Mouse (Mus musculus): ENCODE results near the gene Itga2.

The Itga2 gene

GRCm38 (mm10) chr13:114891655-114892054, 40.2 kb downstream of the Itga2 start:
- in situ Hi-C loops (cut with MboI; ENCODE audit: low pct_unique_long_range_greater_than_20kb in 1 of 2, low sequenced_read_pairs in 2 of 2, unreplicated experiment in 1 of 2), result no loop called here

DNA sequence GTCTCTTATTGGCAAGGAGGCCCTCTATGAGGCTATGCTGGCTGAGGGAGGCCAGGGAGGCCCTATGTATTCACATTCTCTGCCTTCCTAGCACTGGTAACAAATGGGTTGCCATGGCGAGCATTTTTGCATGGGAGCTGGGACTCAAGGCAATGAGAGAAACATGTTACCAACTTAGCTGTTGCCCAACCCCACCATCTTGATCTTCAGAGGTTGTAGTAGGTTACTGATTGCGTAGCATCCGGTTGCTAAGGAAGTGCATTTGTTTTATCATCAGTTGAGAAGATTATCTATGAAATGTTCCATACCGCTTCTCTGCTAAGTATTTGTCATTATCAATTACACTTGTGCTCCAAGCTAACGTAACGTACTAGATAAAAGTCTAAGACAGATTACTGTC, 44.2 kb downstream of the Itga2 start:
- in situ Hi-C loops (cut with MboI; ENCODE audit: low pct_unique_long_range_greater_than_20kb in 1 of 2, low sequenced_read_pairs in 2 of 2, unreplicated experiment in 1 of 2), result no loop called here

GRCm38 (mm10) chr13:114887293-114887692, 44.6 kb downstream of the Itga2 start:
- in situ Hi-C loops (cut with MboI; ENCODE audit: low pct_unique_long_range_greater_than_20kb in 1 of 2, low sequenced_read_pairs in 2 of 2, unreplicated experiment in 1 of 2), result no loop called here

GRCm38 (mm10) chr13:114885171-114885570, 46.7 kb downstream of the Itga2 start:
- in situ Hi-C loops (cut with MboI; ENCODE audit: low pct_unique_long_range_greater_than_20kb in 1 of 2, low sequenced_read_pairs in 2 of 2, unreplicated experiment in 1 of 2), result no loop called here

DNA sequence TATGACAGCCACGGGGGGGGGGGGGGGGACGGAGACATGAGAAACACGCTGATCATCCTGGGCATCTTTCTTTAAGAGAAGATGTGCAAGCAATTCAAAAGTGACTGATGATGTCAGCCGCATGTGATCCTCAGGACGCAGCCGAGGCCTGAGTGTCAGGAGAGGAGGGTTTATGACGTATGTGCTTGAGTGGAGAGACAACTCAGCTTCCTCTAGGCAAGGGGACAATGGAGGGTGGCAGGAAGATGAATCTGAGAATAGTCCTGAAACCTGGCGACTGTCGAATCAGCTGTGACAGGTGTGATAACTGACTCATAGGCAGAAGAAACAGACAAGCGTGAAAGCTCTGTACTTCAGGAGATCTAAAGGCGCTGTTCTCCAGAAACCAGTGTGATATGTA, 53.2 kb downstream of the Itga2 start:
- in situ Hi-C loops (cut with MboI; ENCODE audit: low pct_unique_long_range_greater_than_20kb in 1 of 2, low sequenced_read_pairs in 2 of 2, unreplicated experiment in 1 of 2), result no loop called here

DNA sequence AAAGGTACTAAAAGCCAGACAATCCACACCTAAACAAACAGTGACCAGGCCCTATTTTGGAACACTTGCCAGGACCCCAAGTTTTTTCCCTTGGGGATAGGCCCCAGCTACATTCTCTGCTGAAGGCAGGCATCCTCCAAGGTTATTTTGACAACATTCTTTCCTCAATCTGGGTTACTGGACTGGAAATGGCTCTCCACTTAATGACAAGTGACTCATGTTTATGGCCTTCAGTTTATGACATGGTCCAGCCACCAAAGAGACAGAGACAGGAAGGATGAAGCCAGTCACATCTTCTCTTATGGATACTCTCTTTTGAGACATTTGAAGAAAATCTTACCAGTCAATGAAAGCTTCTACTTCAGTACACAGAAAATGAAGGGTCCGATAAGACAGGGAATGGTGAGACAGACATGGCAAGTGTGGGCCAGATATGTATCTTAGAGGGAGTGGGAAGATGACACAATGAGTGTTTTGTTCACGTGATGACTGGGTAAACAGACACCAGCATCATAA, 55.8 kb downstream of the Itga2 start:
- in situ Hi-C loops (cut with MboI; ENCODE audit: low pct_unique_long_range_greater_than_20kb in 1 of 2, low sequenced_read_pairs in 2 of 2, unreplicated experiment in 1 of 2), result no loop called here

DNA sequence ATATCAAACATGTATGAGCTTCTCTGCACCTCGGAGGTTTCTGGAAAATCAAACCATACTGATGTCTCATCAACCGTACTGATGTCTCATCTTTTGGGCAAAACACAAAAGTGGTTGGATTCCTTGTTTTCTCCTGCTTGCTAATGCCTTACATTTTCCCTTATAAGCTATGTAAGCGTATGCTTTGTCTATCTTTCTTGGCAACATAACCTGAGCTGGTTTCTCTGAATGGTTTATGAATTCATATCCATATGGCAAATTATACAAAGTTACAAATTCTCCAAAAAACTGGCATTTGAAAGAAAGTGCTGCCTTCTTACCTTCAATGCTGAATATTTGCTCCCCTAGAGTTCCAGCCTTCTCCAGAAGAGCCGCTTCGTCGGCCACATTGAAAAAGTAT, 57.2 kb downstream of the Itga2 start:
- in situ Hi-C loops (cut with MboI; ENCODE audit: low pct_unique_long_range_greater_than_20kb in 1 of 2, low sequenced_read_pairs in 2 of 2, unreplicated experiment in 1 of 2), result no loop called here

GRCm38 (mm10) chr13:114857525-114857924, 74.4 kb downstream of the Itga2 start:
- in situ Hi-C loops (cut with MboI; ENCODE audit: low pct_unique_long_range_greater_than_20kb in 1 of 2, low sequenced_read_pairs in 2 of 2, unreplicated experiment in 1 of 2), result no loop called here

DNA sequence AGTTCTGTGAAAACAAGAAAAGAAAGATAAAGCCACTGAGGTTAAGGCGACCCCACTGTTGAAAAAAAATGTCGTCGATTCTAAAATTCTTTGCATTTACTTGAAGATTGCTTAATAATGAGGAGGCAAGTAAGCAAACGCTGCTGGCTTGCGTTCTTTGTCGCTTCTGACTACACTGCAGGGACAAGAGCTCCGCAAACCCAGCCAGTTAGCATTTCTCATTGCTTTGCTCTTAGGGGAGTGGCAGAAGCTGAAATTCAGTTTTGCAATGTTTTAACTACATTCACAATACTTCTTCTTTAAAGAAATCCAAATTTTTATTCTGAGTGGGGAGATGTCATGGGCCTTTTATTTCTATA, 75.7 kb downstream of the Itga2 start:
- in situ Hi-C loops (cut with MboI; ENCODE audit: low pct_unique_long_range_greater_than_20kb in 1 of 2, low sequenced_read_pairs in 2 of 2, unreplicated experiment in 1 of 2), result no loop called here

- in situ Hi-C loops (cut with MboI; ENCODE audit: low pct_unique_long_range_greater_than_20kb in 1 of 2, low sequenced_read_pairs in 2 of 2, unreplicated experiment in 1 of 2), result no loop called here
Measured at GRCm38 (mm10) chr13:114855573-114856268, 76.2 kb downstream of the Itga2 start.

DNA sequence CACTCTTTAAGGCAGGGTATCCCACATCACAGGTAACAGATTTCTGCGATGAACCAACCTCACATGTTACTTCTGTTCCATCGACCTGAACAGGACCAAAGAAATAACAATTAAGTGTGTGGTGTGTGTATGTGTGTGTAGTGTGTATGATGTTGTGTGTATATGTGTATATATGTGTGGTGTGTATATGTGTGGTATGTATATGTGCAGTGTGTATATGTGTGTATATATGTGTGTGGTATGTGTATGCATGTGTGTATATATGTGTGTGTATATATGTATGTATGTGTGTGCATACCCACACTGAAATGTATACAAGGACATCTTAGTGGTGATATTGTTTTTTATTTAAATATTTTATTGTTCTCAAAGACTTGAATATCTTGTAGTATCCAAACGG, 77.5 kb downstream of the Itga2 start:
- in situ Hi-C loops (cut with MboI; ENCODE audit: low pct_unique_long_range_greater_than_20kb in 1 of 2, low sequenced_read_pairs in 2 of 2, unreplicated experiment in 1 of 2), result no loop called here

DNA sequence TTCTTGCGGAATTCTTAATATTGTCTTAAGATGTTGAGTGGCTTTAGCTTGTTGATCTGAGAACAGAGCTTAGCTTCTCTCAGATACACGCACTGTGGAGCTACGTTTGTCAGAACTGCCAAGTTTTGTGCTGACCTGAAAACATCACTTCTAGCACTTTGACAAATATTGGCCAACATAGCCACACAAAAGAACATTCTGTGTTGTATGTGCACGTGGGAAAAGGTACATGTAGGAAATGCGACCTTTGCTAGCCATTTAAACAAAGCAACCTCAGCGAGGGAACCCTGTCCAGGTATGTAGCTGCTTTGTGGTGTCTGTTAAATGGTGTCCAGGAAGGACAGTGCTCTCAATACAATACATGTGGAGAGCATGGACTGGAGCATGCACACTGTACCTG, 77.9 kb downstream of the Itga2 start:
- in situ Hi-C loops (cut with MboI; ENCODE audit: low pct_unique_long_range_greater_than_20kb in 1 of 2, low sequenced_read_pairs in 2 of 2, unreplicated experiment in 1 of 2), result no loop called here

DNA sequence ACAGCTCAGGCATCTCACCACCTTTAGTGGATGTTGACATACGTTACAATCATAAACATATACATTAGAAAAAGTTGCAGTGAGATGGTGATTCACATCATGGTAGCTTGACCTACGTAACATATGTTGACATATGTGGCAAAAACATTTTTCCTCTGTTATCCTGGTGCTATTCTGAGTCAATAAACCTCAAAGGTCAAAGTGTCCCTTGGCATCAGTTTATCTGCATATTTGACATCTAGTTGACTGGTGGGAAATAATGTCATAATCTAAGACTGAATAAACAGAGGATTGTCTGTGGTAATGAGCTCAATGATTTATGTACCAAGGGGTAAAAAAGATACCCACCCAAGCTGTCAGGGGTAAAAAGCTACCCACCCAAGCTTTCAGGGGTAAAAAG, 78.7 kb downstream of the Itga2 start:
- in situ Hi-C loops (cut with MboI; ENCODE audit: low pct_unique_long_range_greater_than_20kb in 1 of 2, low sequenced_read_pairs in 2 of 2, unreplicated experiment in 1 of 2), result no loop called here

GRCm38 (mm10) chr13:114852264-114853111, 79.4 kb downstream of the Itga2 start:
- in situ Hi-C loops (cut with MboI; ENCODE audit: low pct_unique_long_range_greater_than_20kb in 1 of 2, low sequenced_read_pairs in 2 of 2, unreplicated experiment in 1 of 2), result no loop called here

DNA sequence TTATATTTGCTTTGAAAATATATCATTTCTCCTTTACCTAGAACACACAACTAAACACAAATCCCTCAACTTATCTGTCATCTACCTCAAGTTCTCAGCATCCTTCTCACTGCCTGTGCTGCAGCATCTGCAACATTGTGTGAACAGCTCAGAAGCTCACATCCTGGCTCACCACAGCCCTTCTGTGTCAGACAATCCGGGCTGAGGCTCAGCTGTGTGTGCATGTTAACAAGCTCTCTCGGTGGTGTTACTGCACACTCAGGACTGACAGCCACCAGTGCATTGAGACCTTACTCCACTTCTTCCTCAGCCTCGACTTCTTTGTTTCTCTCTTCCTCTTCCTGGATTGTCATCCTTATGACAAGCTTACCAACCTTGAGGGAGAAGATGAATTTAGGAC, 83.0 kb downstream of the Itga2 start:
- in situ Hi-C loops (cut with MboI; ENCODE audit: low pct_unique_long_range_greater_than_20kb in 1 of 2, low sequenced_read_pairs in 2 of 2, unreplicated experiment in 1 of 2), result loop anchor here in 1 of 2 experiments (25.0 kb wide), 1 partner anchor 113 kb away; no protein-coding TSS in a partner anchor

DNA sequence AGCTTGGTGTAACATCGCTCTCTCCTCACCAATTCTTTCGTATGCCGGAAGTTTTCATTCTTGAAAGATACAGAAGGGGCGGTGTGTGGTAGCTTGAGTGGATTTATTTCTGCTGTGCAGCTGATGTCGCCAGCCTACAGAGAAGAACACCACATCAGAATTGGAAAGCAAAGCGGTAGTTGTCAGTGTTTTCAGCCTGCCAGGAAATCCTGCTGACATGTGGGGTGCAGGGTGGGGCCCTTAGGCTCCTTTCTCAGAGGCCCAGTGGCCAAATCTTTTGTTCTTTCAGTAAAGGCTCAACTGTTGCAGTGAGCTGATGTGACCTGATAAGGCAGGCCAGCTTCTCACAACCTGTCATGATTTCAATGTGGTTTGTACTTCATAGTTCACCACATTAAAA, 86.1 kb downstream of the Itga2 start:
- in situ Hi-C loops (cut with MboI; ENCODE audit: low pct_unique_long_range_greater_than_20kb in 1 of 2, low sequenced_read_pairs in 2 of 2, unreplicated experiment in 1 of 2), result loop anchor here in 1 of 2 experiments (25.0 kb wide), 1 partner anchor 116 kb away; no protein-coding TSS in a partner anchor

GRCm38 (mm10) chr13:114843318-114843717, 88.6 kb downstream of the Itga2 start:
- in situ Hi-C loops (cut with MboI; ENCODE audit: low pct_unique_long_range_greater_than_20kb in 1 of 2, low sequenced_read_pairs in 2 of 2, unreplicated experiment in 1 of 2), result loop anchor here in 1 of 2 experiments (25.0 kb wide), 1 partner anchor 119 kb away; no protein-coding TSS in a partner anchor

DNA sequence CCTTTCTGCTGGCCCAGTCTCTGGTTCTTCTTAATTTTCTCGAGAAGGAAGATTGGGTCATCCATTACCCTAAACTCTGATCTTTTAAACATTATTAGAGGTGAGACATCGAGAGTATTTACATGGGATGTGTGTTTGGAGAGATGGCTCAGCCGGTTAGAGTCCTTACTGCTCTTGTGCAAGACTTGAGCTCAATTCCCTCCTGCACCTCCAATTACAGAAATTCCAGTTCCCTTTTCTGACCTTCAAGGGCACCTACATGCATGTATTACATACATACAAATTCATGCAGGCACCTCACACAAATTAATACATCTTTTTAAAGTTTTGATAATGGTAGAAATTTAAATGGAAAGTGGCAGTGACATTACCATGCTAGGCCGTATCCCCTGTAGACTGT, 91.4 kb downstream of the Itga2 start:
- in situ Hi-C loops (cut with MboI; ENCODE audit: low pct_unique_long_range_greater_than_20kb in 1 of 2, low sequenced_read_pairs in 2 of 2, unreplicated experiment in 1 of 2), result loop anchor here in 1 of 2 experiments (25.0 kb wide), 1 partner anchor 122 kb away; no protein-coding TSS in a partner anchor

GRCm38 (mm10) chr13:114839098-114839497, 92.8 kb downstream of the Itga2 start:
- in situ Hi-C loops (cut with MboI; ENCODE audit: low pct_unique_long_range_greater_than_20kb in 1 of 2, low sequenced_read_pairs in 2 of 2, unreplicated experiment in 1 of 2), result loop anchor here in 1 of 2 experiments (25.0 kb wide), 1 partner anchor 123 kb away; no protein-coding TSS in a partner anchor

Data from mouse embryonic stem cell (cell line).